Mouse (Mus musculus): ENCODE results near the gene Ino80b.

Ino80b gene

GRCm38 (mm10) chr6:83086121-83087035 is 38.9 kb downstream of the Ino80b start, which contains the start of gene Lbx2:
Gene Lbx2, plus strand, starts transcription at chr6:83086367.
- DNase-seq (ENCODE audit: low spot score in 2 of 2): no peak

DNA sequence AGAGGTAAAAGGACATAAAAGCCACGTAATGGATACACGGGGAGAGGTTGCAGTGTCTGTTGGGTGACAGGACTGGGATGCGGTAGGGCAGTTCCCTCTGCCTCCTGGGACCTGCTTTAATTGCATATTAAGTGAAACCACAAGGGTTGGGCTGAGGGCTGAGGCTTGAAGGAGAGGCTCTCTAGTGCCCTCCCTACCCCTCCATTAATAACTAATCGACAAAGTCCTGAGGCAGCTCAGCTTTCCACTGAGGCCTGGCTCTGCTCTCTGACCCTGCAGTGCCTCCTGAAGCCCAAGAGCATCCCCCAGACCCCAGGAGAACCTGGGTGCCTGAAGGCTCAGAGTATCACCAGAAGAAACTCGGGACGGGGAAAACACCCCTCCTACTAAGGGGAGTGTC is 40.8 kb downstream of the Ino80b start:
- no peak for DNase-seq (ENCODE audit: low spot score in 2 of 2)

GRCm38 (mm10) chr6:83083497-83083896 is 41.7 kb downstream of the Ino80b start:
- no peak for DNase-seq (ENCODE audit: low spot score in 2 of 2)

DNA sequence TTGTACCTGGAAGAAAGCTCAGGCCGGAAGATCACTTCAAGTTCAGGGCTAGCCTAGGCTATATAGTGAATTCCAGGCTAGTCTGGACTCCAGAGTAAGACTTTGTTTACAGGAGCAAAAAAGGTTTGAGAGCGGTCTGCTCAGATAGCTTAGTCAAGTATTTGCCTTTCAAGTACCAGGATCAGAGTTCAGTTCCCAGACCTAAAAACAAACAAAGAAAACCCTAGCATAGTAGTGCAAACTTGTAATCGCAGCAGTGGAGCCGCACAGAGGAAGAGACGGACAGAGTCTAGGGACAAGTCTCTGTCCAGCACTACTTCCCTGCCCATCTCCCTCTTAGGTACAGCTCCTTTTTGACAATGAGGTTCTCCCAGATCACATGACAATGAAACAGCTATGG is 45.0 kb downstream of the Ino80b start:
- DNase-seq (ENCODE audit: low spot score in 2 of 2): no peak

- DNase-seq (ENCODE audit: low spot score in 2 of 2): peak; percentile 96 to 100
Observed at GRCm38 (mm10) chr6:83078324-83078858, 46.8 kb downstream of the Ino80b start.

- DNase-seq (ENCODE audit: low spot score in 2 of 2): peak in 1 of 2 experiments; percentile 41
Observed at GRCm38 (mm10) chr6:83077630-83078323, 47.5 kb downstream of the Ino80b start, which contains the start of gene Pcgf1. Gene Pcgf1, plus strand, starts transcription at chr6:83077869.

DNA sequence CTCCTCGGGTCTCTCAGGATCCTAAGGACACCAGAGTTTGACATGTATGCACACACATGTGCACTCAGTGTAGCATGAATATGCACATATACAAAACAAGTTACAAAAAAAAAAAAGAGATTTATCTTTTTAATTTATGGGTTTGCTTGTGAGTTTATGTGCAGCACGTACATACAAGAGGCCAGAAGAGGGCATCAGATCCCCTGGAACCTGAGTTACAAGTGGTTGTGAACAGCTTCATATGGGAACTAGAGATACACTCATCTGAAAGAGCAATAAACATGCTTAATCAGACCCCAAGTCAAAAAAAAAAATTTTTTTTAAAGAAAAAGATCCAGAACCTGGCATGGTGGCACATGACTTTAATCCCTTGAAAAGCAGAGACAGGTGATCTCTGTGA is 50.3 kb downstream of the Ino80b start:
- no peak for DNase-seq (ENCODE audit: low spot score in 2 of 2)
